Comparison of ENCODE assay signal across 8 mouse cellular contexts in the genomic region with DNA sequence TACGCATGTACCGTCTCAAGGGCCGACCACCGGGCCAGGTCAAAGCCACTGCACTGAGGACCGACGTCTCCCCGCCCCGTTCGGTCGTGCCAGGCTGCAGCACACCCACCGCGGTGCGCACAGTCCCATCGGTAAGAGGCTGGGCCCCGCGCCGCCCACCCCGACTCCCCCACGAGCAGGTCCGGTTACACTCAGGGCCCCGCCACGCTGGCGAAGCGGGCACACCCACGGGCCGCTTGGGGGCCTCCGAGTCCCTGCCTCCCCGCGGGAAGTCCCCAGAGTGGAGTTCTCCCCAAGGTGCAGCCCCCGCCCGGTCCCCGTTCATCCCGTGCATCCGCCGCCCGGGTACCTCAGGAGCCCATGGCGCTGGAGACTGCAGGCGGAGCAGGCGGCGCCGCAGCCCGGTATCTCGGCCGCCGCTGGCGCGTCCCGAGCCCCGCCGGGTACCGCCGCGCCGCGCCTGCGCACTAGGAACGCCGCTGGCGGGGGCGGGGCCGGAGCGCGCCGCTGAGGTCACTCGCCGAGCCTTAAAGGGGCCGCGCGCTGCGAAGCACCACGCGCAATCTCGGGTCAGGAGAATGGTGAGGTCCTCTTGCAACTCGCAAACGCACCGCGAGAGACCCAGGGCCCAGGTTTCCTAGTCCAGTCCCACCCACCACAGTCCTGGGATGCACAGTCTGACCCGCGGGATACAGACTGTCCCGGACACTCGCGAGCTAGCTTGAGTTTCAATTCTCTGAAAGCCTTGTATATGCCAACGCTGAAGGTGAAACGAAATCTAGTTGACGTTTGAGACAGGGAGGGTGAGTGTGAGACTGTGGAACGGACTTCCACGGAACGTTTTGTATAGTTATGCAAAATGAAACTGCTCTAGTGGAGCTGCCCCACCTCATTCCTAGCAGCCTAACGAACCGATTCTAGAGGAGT. TPM values are rescaled to one million over a fixed set of nuclear protein-coding genes. Genes with fewer than 3 reads are reported as not detected.
A peak's percentile ranks its signal among the peaks of the same experiment; 100 is the strongest.
DNase-seq lines count a peak whose midpoint lies in the region; ATAC-seq and TF ChIP-seq lines count a peak whose summit lies in the region.

Gene Tmem184b, minus strand, starts transcription at position 734 of the 927 bp plus-strand sequence.

- H3K4me2 ChIP-seq in forebrain, embryonic 12.5 days = peak within 1 kb of the TSS; percentile 91
- peak within 1 kb of the TSS; percentile 97 for H3K4me2 ChIP-seq in heart, embryonic 16.5 days (ENCODE audit: low read depth, low read length)
- H3K4me2 ChIP-seq in liver, embryonic 14.5 days (ENCODE audit: low read depth) = peak within 1 kb of the TSS; percentile 96
- peak within 1 kb of the TSS; percentile 57 for H3K4me2 ChIP-seq in neural tube, embryonic 11.5 days (ENCODE audit: low read depth)
- H3K4me2 ChIP-seq in stomach, embryonic 16.5 days (ENCODE audit: low read depth, low read length) = peak within 1 kb of the TSS; percentile 85

- peak; percentile 72 for DNase-seq in c-Kit-positive CD71-positive TER-119-positive erythroid progenitor cells, embryonic 14.5 days (ENCODE audit: low spot score)
- DNase-seq in kidney, postnatal 36 days = peak; percentile 86 to 93
- DNase-seq in liver, embryonic 14.5 days (ENCODE audit: low read depth in 3 of 3, low spot score in 3 of 3) = peak; percentile 58 to 63 (median 62)
- DNase-seq in neural tube, embryonic 11.5 days (ENCODE audit: low spot score) = peak; percentile 93

- H3K9ac ChIP-seq in forebrain, embryonic 12.5 days = peak within 1 kb of the TSS; percentile 94
- H3K9ac ChIP-seq in heart, embryonic 16.5 days (ENCODE audit: low read length) = peak within 1 kb of the TSS; percentile 99
- peak within 1 kb of the TSS; percentile 74 for H3K9ac ChIP-seq in liver, embryonic 14.5 days (replicated peaks)
- H3K9ac ChIP-seq in neural tube, embryonic 11.5 days (ENCODE audit: low read length) = peak within 1 kb of the TSS; percentile 82
- peak within 1 kb of the TSS; percentile 93 for H3K9ac ChIP-seq in stomach, embryonic 16.5 days (ENCODE audit: low read length)

- H3K4me3 ChIP-seq in E14TG2a.4 (replicated peaks; ENCODE audit: low read length) = peak within 1 kb of the TSS; percentile 98
- H3K4me3 ChIP-seq in forebrain, embryonic 12.5 days (replicated peaks) = peak within 1 kb of the TSS; percentile 92
- peak within 1 kb of the TSS; percentile 100 for H3K4me3 ChIP-seq in heart, embryonic 16.5 days (ENCODE audit: low read length)
- peak within 1 kb of the TSS; percentile 65 to 73 for H3K4me3 ChIP-seq in liver, embryonic 14.5 days (ENCODE audit: insufficient read depth in 1 of 2, low read depth in 2 of 2, low read length in 2 of 2)
- peak within 1 kb of the TSS; percentile 96 for H3K4me3 ChIP-seq in neural tube, embryonic 11.5 days (ENCODE audit: low read depth, low read length)
- peak within 1 kb of the TSS; percentile 92 for H3K4me3 ChIP-seq in stomach, embryonic 16.5 days (replicated peaks; ENCODE audit: low read length)

- no peak for TF ChIP-seq EP300 in liver, embryonic 14.5 days (IDR thresholded peaks at IDR 0.05; ENCODE audit: low read depth)

- H3K4me1 ChIP-seq in E14TG2a.4 (replicated peaks; ENCODE audit: low read depth, low read length) = peaks cover 72% of the 10 kb centered on the region
- H3K4me1 ChIP-seq in forebrain, embryonic 12.5 days = peaks cover 38% of the 10 kb centered on the region
- peaks cover 58% of the 10 kb centered on the region for H3K4me1 ChIP-seq in heart, embryonic 16.5 days (ENCODE audit: control insufficient read depth, insufficient read depth, low read length)
- H3K4me1 ChIP-seq in liver, embryonic 14.5 days (replicated peaks; ENCODE audit: control insufficient read depth in 2 of 2, insufficient read depth in 2 of 2, low read length in 1 of 2) = peaks cover 4 to 13% of the 10 kb centered on the region in 2 experiments
- peaks cover 25% of the 10 kb centered on the region for H3K4me1 ChIP-seq in neural tube, embryonic 11.5 days (ENCODE audit: control insufficient read depth, insufficient read depth, low read length)
- peaks cover 41% of the 10 kb centered on the region for H3K4me1 ChIP-seq in stomach, embryonic 16.5 days (ENCODE audit: control insufficient read depth, insufficient read depth, low read length)

- no peaks in the 10 kb centered on the region for H3K9me3 ChIP-seq in E14TG2a.4 (ENCODE audit: low read length)
- no peaks in the 10 kb centered on the region for H3K9me3 ChIP-seq in forebrain, embryonic 12.5 days
- no peaks in the 10 kb centered on the region for H3K9me3 ChIP-seq in heart, embryonic 16.5 days (replicated peaks; ENCODE audit: control insufficient read depth, low read length)
- no peaks in the 10 kb centered on the region for H3K9me3 ChIP-seq in liver, embryonic 14.5 days (ENCODE audit: control insufficient read depth, low read length)
- no peaks in the 10 kb centered on the region for H3K9me3 ChIP-seq in neural tube, embryonic 11.5 days (ENCODE audit: control insufficient read depth, low read length)
- no peaks in the 10 kb centered on the region for H3K9me3 ChIP-seq in stomach, embryonic 16.5 days (replicated peaks; ENCODE audit: control insufficient read depth, low read length)

- TF ChIP-seq CTCF in E14TG2a.4 (conservative IDR thresholded peaks at IDR 0.05; ENCODE audit: low read length) = no peak
- TF ChIP-seq CTCF in liver, embryonic 14.5 days (IDR thresholded peaks at IDR 0.05; ENCODE audit: low read depth) = no peak

- H3K27me3 ChIP-seq in E14TG2a.4 (ENCODE audit: insufficient read depth, low read length) = peaks cover 16% of the 10 kb centered on the region
- peaks cover 18% of the 10 kb centered on the region for H3K27me3 ChIP-seq in forebrain, embryonic 12.5 days
- no peaks in the 10 kb centered on the region for H3K27me3 ChIP-seq in heart, embryonic 16.5 days (ENCODE audit: control insufficient read depth, insufficient read depth, low read length)
- no peaks in the 10 kb centered on the region for H3K27me3 ChIP-seq in liver, embryonic 14.5 days (ENCODE audit: control insufficient read depth, insufficient read depth, low read length)
- no peaks in the 10 kb centered on the region for H3K27me3 ChIP-seq in neural tube, embryonic 11.5 days (ENCODE audit: control insufficient read depth, insufficient read depth, low read length)
- H3K27me3 ChIP-seq in stomach, embryonic 16.5 days (ENCODE audit: control insufficient read depth, insufficient read depth, low read length) = no peaks in the 10 kb centered on the region

- peak; percentile 87 for ATAC-seq in forebrain, embryonic 12.5 days (ENCODE audit: low FRiP score)
- ATAC-seq in heart, embryonic 16.5 days (replicated peaks; ENCODE audit: extremely low read depth, insufficient read depth, low FRiP score) = peak; percentile 90
- peak; percentile 88 for ATAC-seq in liver, embryonic 14.5 days (ENCODE audit: insufficient read depth)
- peak; percentile 84 for ATAC-seq in neural tube, embryonic 11.5 days (ENCODE audit: insufficient read depth, low FRiP score, low TSS enrichment)
- peak; percentile 92 for ATAC-seq in stomach, embryonic 16.5 days (ENCODE audit: insufficient read depth, low FRiP score)

- peaks cover 9% of the 10 kb centered on the region for H3K36me3 ChIP-seq in E14TG2a.4 (ENCODE audit: insufficient read depth, low read length)
- no peaks in the 10 kb centered on the region for H3K36me3 ChIP-seq in forebrain, embryonic 12.5 days (replicated peaks)
- H3K36me3 ChIP-seq in heart, embryonic 16.5 days (ENCODE audit: control insufficient read depth, insufficient read depth) = no peaks in the 10 kb centered on the region
- no peaks in the 10 kb centered on the region for H3K36me3 ChIP-seq in liver, embryonic 14.5 days (replicated peaks; ENCODE audit: control insufficient read depth, insufficient read depth, low read depth)
- no peaks in the 10 kb centered on the region for H3K36me3 ChIP-seq in neural tube, embryonic 11.5 days (ENCODE audit: control insufficient read depth, insufficient read depth, low read length)
- no peaks in the 10 kb centered on the region for H3K36me3 ChIP-seq in stomach, embryonic 16.5 days (ENCODE audit: control insufficient read depth, insufficient read depth, low read length)

- WGBS in forebrain, embryonic 12.5 days = under 1% methylated on average over 90 of the region's 90 CpGs
- under 1% methylated on average over 87 of the region's 90 CpGs for WGBS in heart, embryonic 16.5 days
- WGBS in liver, embryonic 14.5 days (ENCODE audit: insufficient replicate concordance) = under 1% methylated on average over 90 of the region's 90 CpGs
- WGBS in neural tube, embryonic 11.5 days = under 1% methylated on average over 85 of the region's 90 CpGs
- under 1% methylated on average over 89 of the region's 90 CpGs for WGBS in stomach, embryonic 16.5 days

- H3K27ac ChIP-seq in forebrain, embryonic 12.5 days = peak within 1 kb of the TSS; percentile 77
- H3K27ac ChIP-seq in heart, embryonic 16.5 days (ENCODE audit: low read length) = peak within 1 kb of the TSS; percentile 85
- H3K27ac ChIP-seq in liver, embryonic 14.5 days = no peak within 1 kb of the TSS
- H3K27ac ChIP-seq in neural tube, embryonic 11.5 days (ENCODE audit: low read depth, low read length) = peak within 1 kb of the TSS; percentile 49
- peak within 1 kb of the TSS; percentile 77 for H3K27ac ChIP-seq in stomach, embryonic 16.5 days (ENCODE audit: low read length)

RNA-seq across cellular contexts. Expression of gene Tmem184b, which starts in this region (rescaled TPM):
- 41.3 and 43.6 TPM in 2 replicates for polyA plus RNA-seq in forebrain, embryonic 12.5 days (2016; fragmentation: Nextera tagmentation; extraction: Ambion mirVana)
- polyA plus RNA-seq in heart, embryonic 16.5 days (2015; fragmentation: Nextera tagmentation; extraction: Ambion mirVana) = 71.7 and 75.2 TPM in 2 replicates
- polyA plus RNA-seq in liver, embryonic 14.5 days (2012; rRNA removed) = 7.2 and 10.3 TPM in 2 replicates
- 5.7 and 8.6 TPM in 2 replicates for polyA plus RNA-seq in liver, embryonic 14.5 days (2014; fragmentation: Nextera tagmentation; extraction: Ambion mirVana)
- polyA plus RNA-seq in neural tube, embryonic 11.5 days (2014; fragmentation: Nextera tagmentation; extraction: Ambion mirVana) = 51.2 and 52.9 TPM in 2 replicates
- polyA plus RNA-seq in stomach, embryonic 16.5 days (2015; fragmentation: Nextera tagmentation; extraction: Ambion mirVana) = 52.7 and 59.6 TPM in 2 replicates
